Mouse (Mus musculus) neural tube, embryonic 11.5 days (tissue): ENCODE data around the gene Gm16181. TPM values are rescaled to one million over a fixed set of nuclear protein-coding genes. Genes with fewer than 3 reads are reported as not detected.

Source experiments
- ATAC-seq: fragments of 200-750 bp; cut with Nextera tagmentation; 2 replicates; pipeline ENCODE4 v1.8.0; 2017; ENCODE audit warnings: moderate number of reproducible peaks, mild to moderate bottlenecking, moderate TSS enrichment, moderate library complexity; ENCODE audit not compliant: insufficient read depth, low FRiP score, low TSS enrichment
- DNase-seq: peaks from one replicate; pipeline ENCODE4 v3.0.0-alpha.2; 2015; ENCODE audit warnings: low spot score
- H3K27ac ChIP-seq: fragments of 300-500 bp; sonication (generic); 2 replicates; pipeline ENCODE4 v1.5.1; 2014; ENCODE audit warnings: low read depth, mild to moderate bottlenecking, low read length
- H3K27me3 ChIP-seq: fragments of 300-500 bp; sonication (generic); 2 replicates; pipeline ENCODE4 v1.6.1; 2014; ENCODE audit warnings: mild to moderate bottlenecking, low read length, mixed read lengths; ENCODE audit not compliant: control insufficient read depth, insufficient read depth
- H3K36me3 ChIP-seq: fragments of 300-500 bp; sonication (generic); 2 replicates; pipeline ENCODE4 v1.6.1; 2014; ENCODE audit warnings: mild to moderate bottlenecking, low read length, moderate library complexity, mixed read lengths; ENCODE audit not compliant: control insufficient read depth, insufficient read depth
- H3K4me1 ChIP-seq: fragments of 300-500 bp; sonication (generic); 2 replicates; pipeline ENCODE4 v1.6.1; 2014; ENCODE audit warnings: low read length, mixed read lengths; ENCODE audit not compliant: control insufficient read depth, insufficient read depth
- H3K4me2 ChIP-seq: fragments of 300-500 bp; sonication (generic); 2 replicates; pipeline ENCODE4 v1.6.1; 2014; ENCODE audit warnings: low read depth, mild to moderate bottlenecking, moderate library complexity
- H3K4me3 ChIP-seq: fragments of 300-500 bp; sonication (generic); 2 replicates; pipeline ENCODE4 v1.5.1; 2014; ENCODE audit warnings: low read depth, low read length
- H3K9ac ChIP-seq: fragments of 300-500 bp; sonication (generic); 2 replicates; pipeline ENCODE4 v1.6.1; 2014; ENCODE audit warnings: mild to moderate bottlenecking, low read length
- H3K9me3 ChIP-seq: fragments of 300-500 bp; sonication (generic); 2 replicates; pipeline ENCODE4 v1.6.1; 2016; ENCODE audit warnings: low read length; ENCODE audit not compliant: control insufficient read depth
- WGBS: fragments of 180-500 bp; shearing (Covaris S2); extraction: QIAGEN DNeasy Blood & Tissue Kit; methylation state at CpG from one replicate; pipeline ENCODE4 v1.1.7; 2014; 5-methylcytosine and 5-hydroxymethylcytosine counted together
- polyA plus RNA-seq: library from polyadenylated mRNA; unstranded; fragments of >200 nt; fragmentation: Nextera tagmentation; extraction: Ambion mirVana; gene quantifications from 2 replicates; pipeline ENCODE4 v1.2.1, GENCODE M21; 2014

Gene Gm16181
- polyA plus RNA-seq, 1 experiment from 2014 or later = not detected

DNA sequence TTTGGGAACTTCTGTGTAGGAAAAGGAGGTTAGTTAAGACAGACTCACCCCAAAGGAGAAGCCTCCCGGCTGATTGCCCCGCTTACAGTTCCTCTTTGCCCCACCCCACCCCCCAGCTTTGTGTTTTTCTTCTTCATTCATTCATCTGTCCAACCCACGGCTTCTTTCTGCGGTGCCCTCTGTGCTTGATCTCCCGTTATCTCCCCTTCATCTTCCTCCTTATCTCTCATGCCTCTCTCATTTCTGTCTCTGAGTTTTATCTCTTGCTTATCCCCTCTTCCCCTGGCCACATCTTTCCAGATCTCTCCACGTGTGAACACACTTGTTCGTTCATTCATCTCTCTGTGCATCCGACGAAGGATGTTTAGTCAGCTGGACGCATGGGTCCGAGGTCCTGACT is 19.5 kb upstream of the Gm16181 start:
- H3K9me3 ChIP-seq = no peaks in the 10 kb centered on the region
- no peak overlapping the region for H3K4me3 ChIP-seq
- no peak overlapping the region for H3K27ac ChIP-seq
- H3K4me2 ChIP-seq = no peak overlapping the region
- no peaks in the 10 kb centered on the region for H3K36me3 ChIP-seq
- WGBS = 70% methylated on average over 11 of the region's 11 CpGs
- ATAC-seq (no peak), DNase-seq (no peak)
- no peaks in the 10 kb centered on the region for H3K4me1 ChIP-seq
- no peak overlapping the region for H3K9ac ChIP-seq
- H3K27me3 ChIP-seq = peaks cover 12% of the 10 kb centered on the region

DNA sequence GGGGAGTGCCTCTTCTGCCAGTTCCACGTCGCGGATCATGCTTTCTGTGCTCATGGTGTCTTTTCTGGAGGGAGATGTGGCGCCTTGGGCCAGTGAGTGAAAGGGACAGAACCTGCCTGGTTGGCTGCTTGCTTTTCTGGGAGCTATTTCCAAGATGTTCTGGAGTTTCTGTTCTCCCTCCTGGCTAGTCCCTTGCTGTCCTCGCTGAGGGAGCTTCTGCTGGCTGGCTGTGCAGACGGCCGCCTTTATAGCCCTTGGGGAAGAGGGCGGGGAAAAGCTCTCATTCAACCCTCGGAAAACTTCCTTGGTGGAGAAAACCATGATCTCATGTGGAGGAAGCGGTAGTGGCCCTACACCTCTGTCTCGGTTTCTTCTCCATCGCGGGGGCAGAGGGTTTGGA is 18.8 kb upstream of the Gm16181 start, which contains the start of gene Tnf:
Tnf (minus strand) TSS at position 221 of the 400 bp plus-strand sequence.
- H3K27me3 ChIP-seq = peaks cover 7% of the 10 kb centered on the region; the same call in 1 of the 2 replicates
- H3K9me3 ChIP-seq = no peaks in the 10 kb centered on the region
- DNase-seq = no peak
- no peaks in the 10 kb centered on the region for H3K4me1 ChIP-seq
- ATAC-seq = no peak
- H3K4me3 ChIP-seq = no peak within 1 kb of the TSS
- no peak within 1 kb of the TSS for H3K27ac ChIP-seq
- H3K4me2 ChIP-seq = no peak within 1 kb of the TSS
- no peaks in the 10 kb centered on the region for H3K36me3 ChIP-seq
- 34% methylated on average over 13 of the region's 13 CpGs for WGBS
- no peak within 1 kb of the TSS for H3K9ac ChIP-seq

DNA sequence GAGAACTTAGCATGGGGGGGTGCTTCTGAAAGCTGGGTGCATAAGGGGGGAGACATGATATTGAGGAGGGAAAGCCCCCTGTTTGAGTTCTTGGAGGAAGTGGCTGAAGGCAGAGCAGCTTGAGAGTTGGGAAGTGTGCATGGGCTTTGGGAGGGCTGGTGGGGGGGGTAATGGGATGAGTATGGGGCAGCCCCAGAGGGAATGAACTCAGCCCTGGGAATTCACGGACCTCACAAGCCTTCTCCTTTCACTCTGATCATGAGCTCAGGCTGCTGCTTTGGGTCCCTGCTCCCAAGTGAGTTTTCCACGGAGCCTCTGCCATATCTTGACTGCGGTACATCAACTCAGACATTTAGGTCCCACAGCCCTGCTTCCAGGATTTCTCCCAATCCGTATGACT is 18.2 kb upstream of the Gm16181 start:
- DNase-seq (no peak), ATAC-seq (no peak)
- no peak overlapping the region for H3K4me3 ChIP-seq
- H3K9me3 ChIP-seq = no peaks in the 10 kb centered on the region
- H3K27me3 ChIP-seq = peaks cover 7% of the 10 kb centered on the region; the same call in 1 of the 2 replicates
- no peaks in the 10 kb centered on the region for H3K36me3 ChIP-seq
- WGBS = 80% methylated on average over 4 of the region's 4 CpGs
- H3K9ac ChIP-seq = no peak overlapping the region
- no peak overlapping the region for H3K4me2 ChIP-seq
- no peak overlapping the region for H3K27ac ChIP-seq
- no peaks in the 10 kb centered on the region for H3K4me1 ChIP-seq

DNA sequence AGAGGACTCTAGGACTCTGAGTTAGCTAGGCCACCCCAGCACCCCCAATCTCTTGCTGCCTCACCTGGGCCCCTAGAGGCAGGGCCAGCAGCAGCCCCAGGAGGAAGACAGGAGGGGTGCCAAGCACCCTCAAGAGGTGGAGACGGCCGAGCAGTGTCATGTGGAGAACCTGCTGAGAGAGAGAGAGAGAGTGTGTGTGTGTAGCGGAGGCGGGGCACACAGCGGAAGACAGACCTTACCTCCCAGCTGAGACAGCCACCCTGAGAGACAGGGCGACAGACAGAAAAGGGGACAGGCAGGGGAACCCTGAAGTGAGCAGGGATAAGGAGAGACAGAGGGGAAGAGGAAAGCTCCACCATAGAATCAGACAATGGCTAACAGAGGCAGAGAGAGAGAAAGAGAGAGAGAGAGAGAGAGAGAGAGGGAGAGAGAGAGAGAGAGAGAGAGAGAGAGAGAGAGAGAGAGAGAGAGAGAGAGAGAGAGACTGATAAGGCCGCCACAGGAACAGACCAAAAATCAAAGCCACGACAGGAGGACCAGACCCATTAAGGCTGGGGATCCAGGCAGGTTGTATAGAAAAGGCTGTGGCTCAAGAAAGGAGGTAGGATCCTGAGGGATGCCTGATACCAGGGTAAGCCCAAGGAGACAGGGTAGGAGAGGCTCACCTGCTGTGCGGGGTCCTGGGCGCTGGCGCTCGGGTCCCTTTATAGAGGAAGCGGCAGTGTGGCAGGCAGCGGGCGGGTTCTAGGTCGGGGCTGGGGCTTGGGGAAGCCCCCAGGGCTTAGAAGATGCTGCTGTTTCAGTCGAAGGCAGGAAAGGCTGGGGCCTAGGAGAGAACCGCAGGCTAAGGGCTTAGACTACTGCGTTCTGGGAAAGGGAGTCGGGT is 15.9 kb upstream of the Gm16181 start, which contains the start of gene Lta:
Lta (minus strand) TSS at position 858 of the 886 bp plus-strand sequence.
- DNase-seq = no peak
- no peak for ATAC-seq
- no peak within 1 kb of the TSS for H3K4me3 ChIP-seq
- H3K27ac ChIP-seq = no peak within 1 kb of the TSS
- H3K4me1 ChIP-seq = no peaks in the 10 kb centered on the region
- H3K9me3 ChIP-seq = no peaks in the 10 kb centered on the region
- H3K9ac ChIP-seq = 0 out of 2 replicates have a peak within 1 kb of the TSS, but pooled peaks have one; percentile 26
- no peaks in the 10 kb centered on the region for H3K36me3 ChIP-seq
- 24% methylated on average over 20 of the region's 20 CpGs for WGBS
- H3K4me2 ChIP-seq = no peak within 1 kb of the TSS
- peaks cover 4% of the 10 kb centered on the region; the same call in 1 of the 2 replicates for H3K27me3 ChIP-seq

DNA sequence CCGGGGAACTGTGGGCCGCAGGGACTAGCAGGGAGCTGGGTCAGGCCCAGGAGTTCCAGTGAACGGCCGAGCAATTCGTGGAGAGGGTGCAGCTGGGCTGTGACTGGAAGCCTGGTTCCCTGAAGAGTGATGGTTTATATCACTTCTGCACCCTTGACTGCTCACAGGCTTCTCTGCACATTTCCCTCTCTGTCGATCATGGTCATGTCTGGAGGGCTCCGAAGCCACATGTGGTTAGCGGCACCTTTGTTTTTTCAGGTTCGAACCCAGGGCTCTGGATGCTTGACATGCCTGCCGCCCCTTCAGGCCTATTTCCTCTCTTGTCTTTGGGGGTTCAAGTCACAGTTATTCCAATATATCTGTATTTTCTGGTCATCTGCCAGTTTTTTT is 15.3 kb upstream of the Gm16181 start:
- Histone ChIP-seq H3K36me3 (no peaks in the 10 kb centered on the region), H3K27ac (no peak overlapping the region), H3K4me3 (no peak overlapping the region), H3K9me3 (no peaks in the 10 kb centered on the region), H3K4me2 (no peak overlapping the region), H3K4me1 (no peaks in the 10 kb centered on the region), H3K9ac (0 out of 2 replicates have a peak overlapping the region, but pooled peaks have one; percentile 26), H3K27me3 (peaks cover 4% of the 10 kb centered on the region; the same call in 1 of the 2 replicates)
- WGBS = 55% methylated on average over 10 of the region's 10 CpGs
- no peak for ATAC-seq
- DNase-seq = no peak

DNA sequence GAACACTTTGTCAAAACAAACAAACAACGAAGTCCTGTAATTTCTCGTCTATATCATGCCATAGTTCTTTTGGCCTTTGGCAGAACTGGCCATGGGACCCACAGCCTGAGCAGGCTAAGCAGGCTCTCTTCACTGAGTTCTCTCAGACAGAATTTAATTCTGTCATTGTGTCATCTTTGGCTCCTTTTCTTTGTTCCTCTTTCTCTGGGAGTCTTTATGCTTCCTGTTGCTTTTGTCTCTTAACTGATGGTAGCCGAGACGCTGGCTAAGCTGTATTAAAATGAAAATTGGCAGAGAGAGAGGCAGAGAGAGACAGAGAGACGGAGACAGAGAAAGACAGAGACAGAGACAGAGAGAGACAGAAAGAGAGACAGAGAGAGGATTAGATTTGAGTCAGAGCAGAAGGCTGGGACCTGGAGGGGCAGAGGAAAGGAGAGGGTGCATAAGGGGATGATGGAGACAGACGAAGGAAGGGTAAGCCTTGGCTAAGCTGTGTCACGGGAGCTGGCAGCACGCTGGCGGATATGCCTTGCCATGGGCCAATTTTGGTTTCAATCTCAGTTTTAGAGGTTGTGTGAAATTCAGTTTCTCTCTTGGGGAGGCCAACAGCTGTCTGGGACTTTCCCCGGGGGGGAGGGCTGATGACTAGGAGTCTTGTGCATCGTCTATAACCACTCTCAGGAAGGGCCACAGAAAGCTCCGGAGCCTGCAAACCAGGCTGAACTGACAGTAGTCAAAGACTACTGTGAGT is 10.7 kb upstream of the Gm16181 start:
- 76% methylated on average over 12 of the region's 12 CpGs for WGBS
- no peaks in the 10 kb centered on the region for H3K9me3 ChIP-seq
- peaks cover 4% of the 10 kb centered on the region; the same call in 1 of the 2 replicates for H3K27me3 ChIP-seq
- H3K4me2 ChIP-seq = no peak overlapping the region
- ATAC-seq (no peak), DNase-seq (no peak)
- H3K4me3 ChIP-seq = no peak overlapping the region
- no peaks in the 10 kb centered on the region for H3K4me1 ChIP-seq
- no peak overlapping the region for H3K27ac ChIP-seq
- no peak overlapping the region for H3K9ac ChIP-seq
- no peaks in the 10 kb centered on the region for H3K36me3 ChIP-seq

DNA sequence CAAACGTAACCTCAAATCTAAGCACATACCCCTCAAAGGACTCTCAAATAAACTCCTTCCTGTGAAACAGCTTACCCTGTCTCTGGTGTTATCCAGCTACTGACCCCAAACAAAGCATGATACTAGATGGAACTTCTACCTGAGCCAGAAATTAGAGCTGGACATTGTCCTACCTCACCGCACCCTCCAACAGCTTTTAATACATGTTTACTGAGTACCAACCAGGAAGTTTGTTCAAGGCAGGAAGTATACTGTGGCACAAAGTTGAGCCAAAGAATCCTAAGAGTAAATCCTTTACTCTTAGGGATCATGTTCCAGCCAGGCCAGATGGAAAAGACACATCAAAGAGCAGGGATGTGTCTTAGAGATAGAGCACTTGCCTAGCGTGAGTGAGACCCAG is 10.0 kb upstream of the Gm16181 start:
- H3K4me2 ChIP-seq = no peak overlapping the region
- no peak for ATAC-seq
- 83% methylated on average over 3 of the region's 3 CpGs for WGBS

DNA sequence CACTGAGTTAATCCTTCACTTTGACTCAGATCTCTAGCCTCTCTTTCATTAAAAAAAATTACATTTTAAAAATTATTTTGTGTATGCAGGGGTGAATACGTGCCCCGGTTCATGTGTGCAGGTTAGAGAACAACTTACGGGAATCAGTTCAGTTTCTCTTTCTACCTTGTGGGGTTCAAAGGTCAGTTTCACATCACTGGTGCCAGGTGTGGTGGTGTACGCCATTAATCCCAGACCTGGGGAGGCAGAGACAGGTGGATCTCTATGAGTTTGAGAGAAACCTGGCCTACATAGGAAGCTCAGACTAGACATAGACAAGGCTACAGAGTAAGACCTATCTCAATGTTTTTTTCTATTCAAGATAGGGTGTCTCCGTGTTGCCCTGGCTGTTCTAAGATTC is 7.6 kb upstream of the Gm16181 start:
- H3K9me3 ChIP-seq = no peaks in the 10 kb centered on the region
- H3K36me3 ChIP-seq = no peaks in the 10 kb centered on the region
- H3K4me3 ChIP-seq = no peak overlapping the region
- no peaks in the 10 kb centered on the region for H3K4me1 ChIP-seq
- no peak overlapping the region for H3K27ac ChIP-seq
- ATAC-seq (no peak), DNase-seq (no peak)
- H3K9ac ChIP-seq = no peak overlapping the region
- WGBS = 91% methylated on average over 5 of the region's 5 CpGs
- no peaks in the 10 kb centered on the region for H3K27me3 ChIP-seq
- no peak overlapping the region for H3K4me2 ChIP-seq

More for the DNA sequence above, 10.0 kb upstream of the Gm16181 start:
- H3K9ac ChIP-seq = no peak overlapping the region
- no peak overlapping the region for H3K27ac ChIP-seq
- no peaks in the 10 kb centered on the region for H3K27me3 ChIP-seq
- H3K4me1 ChIP-seq = no peaks in the 10 kb centered on the region
- H3K9me3 ChIP-seq = no peaks in the 10 kb centered on the region
- no peak for DNase-seq
- no peaks in the 10 kb centered on the region for H3K36me3 ChIP-seq
- H3K4me3 ChIP-seq = no peak overlapping the region
